Mouse (Mus musculus) C2C12 (cell line): Measurements from ENCODE around the gene Saysd1.

Source experiments
- CEBPB ChIP-seq: IDR thresholded peaks from one replicate; pipeline ENCODE4 v1.6.1; 2011; ENCODE audit warnings: low read depth, mild to moderate bottlenecking, control low read depth, moderate library complexity
- CTCF ChIP-seq: IDR thresholded peaks from one replicate; pipeline ENCODE4 v1.5.1; 2011; ENCODE audit not compliant: control insufficient read depth, insufficient read depth, insufficient read length
- FOSL1 ChIP-seq: IDR thresholded peaks from one replicate; pipeline ENCODE4 v1.8.0; 2011; ENCODE audit warnings: mild to moderate bottlenecking, low read length; ENCODE audit not compliant: poor library complexity, insufficient read depth, severe bottlenecking
- MAX ChIP-seq: IDR thresholded peaks from one replicate; pipeline ENCODE4 v1.6.1; 2011; ENCODE audit warnings: mild to moderate bottlenecking, control low read depth
- MYOD1 ChIP-seq: IDR thresholded peaks from one replicate; pipeline ENCODE4 v1.6.1; 2011; ENCODE audit warnings: low read depth; ENCODE audit not compliant: control insufficient read depth, insufficient read length
- MYOG ChIP-seq: IDR thresholded peaks from one replicate; pipeline ENCODE4 v1.6.1; 2011; ENCODE audit not compliant: control insufficient read depth, insufficient read length; ENCODE audit errors: extremely low read depth
- USF1 ChIP-seq: IDR thresholded peaks from one replicate; pipeline ENCODE4 v1.6.1; 2011; ENCODE audit warnings: low read depth, mild to moderate bottlenecking, control low read depth, moderate library complexity

GRCm38 (mm10) chr14:20103207-20103606 lies 35.1 kb downstream of the Saysd1 start:
- TF ChIP-seq CTCF (no peak), USF1 (no peak), MYOD1 (no peak), MAX (no peak), CEBPB (no peak), FOSL1 (no peak), MYOG (no peak)
